Mouse (Mus musculus) B cell, adult 2 months (primary cell): Measurements from ENCODE around the gene Maats1.
"Not testable (repeated sequence)": the region's sequence is repeated elsewhere in the genome, so short reads cannot be mapped to it uniquely, and the experiment has no call there.

Source experiments
- DNase-seq, 2 experiments: peaks; one replicate each; pipeline ENCODE4 v3.0.0; 2022

The Maats1 gene

DNA sequence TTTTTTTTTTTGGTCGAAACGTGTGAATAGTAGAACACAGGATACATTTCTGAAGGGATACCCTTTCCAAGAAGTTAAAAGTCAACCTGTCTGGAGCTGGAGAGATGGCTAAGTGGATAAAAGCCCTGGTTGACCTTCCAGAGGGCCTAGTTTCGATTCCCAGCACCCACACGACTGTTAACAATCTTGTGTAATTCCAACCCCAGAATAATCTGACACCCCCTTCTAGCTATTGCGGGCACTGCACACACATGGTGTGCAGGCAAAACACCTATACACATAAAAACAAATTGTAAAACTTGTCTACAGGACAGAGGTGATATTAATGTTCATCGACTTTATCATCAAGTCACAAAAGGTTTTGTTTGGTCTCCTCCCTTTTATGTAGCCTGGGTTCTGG is 5.6 kb upstream of the Maats1 start:
- no peak for DNase-seq

DNA sequence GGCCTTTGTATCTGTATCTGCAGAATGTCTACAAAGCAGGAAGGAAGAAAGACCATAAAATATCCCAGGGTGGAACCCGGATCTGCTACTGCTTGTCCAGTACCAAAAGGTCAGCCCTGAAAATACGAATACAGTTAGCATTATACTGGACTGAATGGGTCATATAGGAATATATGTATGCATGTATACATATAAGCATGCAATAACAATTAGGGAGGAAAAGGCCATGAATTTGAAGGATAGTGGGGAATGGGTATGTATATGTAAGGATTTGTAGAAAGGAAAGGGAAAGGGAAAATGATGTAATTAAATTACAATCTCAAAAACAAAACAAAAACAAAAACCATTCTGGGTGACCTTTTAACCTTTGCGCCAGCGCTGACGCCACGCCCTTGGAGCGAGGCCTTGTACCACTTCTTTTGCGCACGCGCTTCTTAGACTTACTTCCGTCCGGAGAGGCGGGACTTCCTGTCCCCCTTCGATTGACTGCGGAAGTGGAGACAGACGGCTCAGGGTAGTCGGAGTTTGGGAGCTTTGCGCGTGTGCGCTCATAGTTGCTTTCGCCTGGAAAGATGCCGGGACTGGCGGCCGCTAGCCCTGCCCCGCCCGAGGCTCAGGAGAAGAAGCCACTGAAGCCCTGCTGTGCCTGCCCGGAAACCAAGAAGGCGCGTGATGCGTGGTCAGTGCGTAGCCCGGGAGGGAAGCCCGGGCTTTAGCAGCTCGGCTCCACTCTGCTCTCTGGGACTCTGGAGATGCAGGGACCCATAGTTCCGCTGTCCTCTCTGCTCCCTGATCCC is 4.8 kb upstream of the Maats1 start, which contains the start of the genes Cox17 and Gm21987:
TSS of gene Cox17 (plus strand) at position 463 of the 797 bp plus-strand sequence.
TSS of gene Gm21987 (plus strand) at position 512 of the 797 bp plus-strand sequence.
- DNase-seq: peak; percentile 92 to 93

DNA sequence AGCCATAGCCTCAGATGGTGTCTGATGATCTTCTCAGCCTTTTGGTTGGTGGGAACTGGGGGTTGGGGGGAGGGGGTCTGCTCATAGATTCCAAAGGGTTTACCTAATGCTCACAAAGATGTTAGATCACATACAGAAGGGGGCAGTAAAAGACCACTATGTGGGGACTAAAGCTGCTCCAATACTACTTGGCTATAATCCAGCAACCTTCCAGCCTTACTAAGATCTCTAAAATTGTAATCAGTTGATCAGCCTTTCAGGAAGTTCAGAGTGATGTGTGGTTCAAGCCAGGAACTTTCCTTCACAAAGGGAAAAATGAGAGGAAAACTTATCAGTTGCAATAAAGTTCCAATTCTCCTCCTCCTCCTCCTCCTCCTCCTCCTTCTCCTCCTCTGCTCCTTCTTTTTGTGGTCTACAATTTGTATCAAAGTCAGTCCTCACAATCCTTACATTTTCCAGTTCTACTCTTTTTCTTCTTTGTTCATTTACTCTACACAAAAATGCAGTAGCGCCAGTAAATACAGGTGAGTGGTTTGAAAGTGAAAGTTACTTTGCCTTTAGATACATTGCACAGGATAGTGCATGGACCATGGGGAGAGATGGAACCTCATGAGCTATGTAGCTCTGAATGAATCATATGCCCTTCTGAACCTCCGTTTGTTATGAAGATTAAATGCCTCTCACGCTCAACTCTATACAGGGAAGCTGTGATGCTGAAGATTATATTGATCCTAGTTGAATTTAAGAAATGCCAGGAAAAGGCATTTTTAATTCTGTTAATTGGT is 3.2 kb upstream of the Maats1 start:
- DNase-seq: peak; percentile 21 to 42

DNA sequence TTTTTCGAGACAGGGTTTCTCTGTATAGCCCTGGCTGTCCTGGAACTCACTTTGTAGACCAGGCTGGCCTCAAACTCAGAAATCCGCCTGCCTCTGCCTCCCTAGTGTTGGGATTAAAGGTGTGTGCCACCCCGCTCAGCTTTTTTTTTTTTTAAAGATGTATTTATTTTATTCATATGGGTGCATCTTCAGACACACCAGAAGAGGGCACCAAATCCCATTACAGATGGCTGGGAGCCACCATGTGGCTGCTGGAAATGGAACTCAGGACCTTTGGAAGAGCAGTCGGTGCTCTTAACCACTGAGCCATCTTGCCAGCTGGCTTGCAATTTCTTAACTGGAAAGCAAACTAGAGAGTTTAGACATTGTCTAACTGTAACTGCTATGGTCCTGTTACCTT is 3.9 kb downstream of the Maats1 start:
- not testable (repeated sequence) for DNase-seq

DNA sequence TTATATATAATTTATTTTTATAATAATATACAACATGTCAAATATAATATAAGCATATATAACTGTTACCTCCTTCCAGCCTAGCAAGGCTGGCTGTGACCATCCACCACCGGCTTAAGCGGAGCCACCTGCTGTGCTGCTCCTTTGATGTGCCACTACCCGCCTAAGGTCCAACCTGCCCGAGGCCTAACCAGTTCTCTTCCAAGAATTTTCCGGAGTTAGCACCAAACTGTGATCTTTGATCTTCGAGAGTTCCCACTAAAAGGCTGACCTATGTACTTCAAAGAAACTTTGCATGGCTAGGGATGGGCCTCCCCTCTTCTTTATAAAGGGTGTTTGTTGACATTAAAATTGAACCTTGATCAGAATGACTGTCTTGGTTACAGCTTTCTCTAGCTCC is 7.5 kb downstream of the Maats1 start:
- DNase-seq: no peak

DNA sequence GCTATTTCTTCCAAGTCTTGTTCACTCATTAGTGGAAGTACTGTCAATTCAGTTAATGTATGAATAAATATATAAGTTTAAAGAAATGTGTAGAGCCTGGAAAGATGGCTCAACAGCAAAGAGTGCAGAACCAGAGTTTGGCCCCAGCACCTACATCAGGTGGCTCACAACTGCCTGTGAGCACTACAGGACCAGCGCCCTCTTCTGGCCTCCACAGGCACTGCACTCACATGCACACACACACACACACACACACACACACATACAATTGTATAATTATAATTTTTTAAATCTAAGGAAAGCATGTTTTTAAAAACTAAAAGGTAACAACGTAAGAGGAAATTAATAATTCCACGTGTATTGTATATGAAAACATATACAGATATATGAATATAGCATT is 12.6 kb downstream of the Maats1 start:
- DNase-seq: no peak

DNA sequence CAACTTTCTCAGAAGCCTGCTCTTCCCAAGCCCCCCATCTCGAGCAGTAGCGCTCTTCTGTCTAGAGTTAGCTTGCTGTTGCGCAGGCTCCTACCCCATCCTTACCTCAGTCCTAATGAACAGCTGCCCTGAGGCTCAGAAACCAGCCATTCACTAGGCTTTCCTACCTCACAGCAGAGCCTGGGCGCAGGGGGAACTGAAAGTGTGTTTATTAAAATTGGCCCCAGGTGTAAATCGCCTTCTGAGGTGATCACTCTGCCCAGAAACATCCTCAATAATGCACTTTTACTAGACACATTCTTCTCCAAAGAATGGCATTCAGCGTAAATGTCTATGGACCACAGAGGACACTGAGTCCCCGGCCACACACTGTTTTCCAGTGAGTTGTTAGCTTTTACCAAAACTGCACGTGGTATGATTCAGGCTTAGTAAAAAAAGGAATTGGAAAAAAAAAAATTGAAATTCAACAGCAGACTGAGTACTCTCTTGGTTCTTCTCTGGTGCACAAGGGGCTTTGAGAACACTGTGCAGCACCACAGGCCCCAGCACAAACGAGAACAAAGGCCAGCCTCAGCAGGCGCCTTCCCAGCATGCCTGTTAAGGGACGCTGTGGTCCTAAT is 15.1 kb downstream of the Maats1 start:
- DNase-seq: no peak

DNA sequence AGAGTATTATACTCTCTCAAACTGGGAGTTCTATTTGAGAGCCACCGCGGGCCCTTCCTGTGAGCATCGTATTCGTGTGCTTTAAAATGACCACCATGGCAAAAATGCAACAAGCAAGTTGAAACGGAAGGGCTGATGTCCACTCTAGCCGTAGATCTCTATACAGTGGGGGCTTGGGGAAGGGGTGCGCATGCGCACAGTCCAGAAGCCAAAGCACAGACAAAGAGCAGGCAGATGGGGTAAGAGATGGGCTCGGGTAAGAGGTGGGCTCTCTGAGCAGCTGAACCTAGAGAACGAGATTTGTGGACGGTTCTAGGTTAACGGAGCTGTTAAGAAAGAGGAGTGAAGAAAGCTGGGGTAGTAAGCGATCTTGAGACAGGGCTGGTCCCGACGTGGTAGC is 17.6 kb downstream of the Maats1 start:
- no peak for DNase-seq

DNA sequence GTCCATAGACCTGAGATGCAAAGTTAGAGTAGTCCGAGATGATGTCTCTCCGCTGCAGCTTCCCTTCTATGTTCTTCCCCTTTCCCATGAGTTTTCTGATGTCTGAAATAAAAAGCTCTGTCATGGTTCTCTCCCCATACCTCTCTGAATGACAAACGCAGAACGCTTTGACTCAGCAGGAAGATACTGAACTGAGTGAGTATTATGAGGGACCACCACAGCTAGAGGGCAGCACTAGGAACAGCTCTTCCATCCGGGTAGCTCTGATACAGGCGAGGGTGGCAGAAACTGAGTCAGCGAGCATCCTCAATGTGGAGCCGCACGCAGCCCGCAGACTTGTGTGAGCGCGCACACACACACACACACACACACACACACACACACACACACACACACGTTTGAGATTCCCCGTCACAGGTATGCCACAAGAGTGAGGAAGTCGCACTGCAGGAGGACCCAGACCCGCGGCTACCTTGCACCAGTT is 20.4 kb downstream of the Maats1 start:
- DNase-seq: peak; percentile 60

DNA sequence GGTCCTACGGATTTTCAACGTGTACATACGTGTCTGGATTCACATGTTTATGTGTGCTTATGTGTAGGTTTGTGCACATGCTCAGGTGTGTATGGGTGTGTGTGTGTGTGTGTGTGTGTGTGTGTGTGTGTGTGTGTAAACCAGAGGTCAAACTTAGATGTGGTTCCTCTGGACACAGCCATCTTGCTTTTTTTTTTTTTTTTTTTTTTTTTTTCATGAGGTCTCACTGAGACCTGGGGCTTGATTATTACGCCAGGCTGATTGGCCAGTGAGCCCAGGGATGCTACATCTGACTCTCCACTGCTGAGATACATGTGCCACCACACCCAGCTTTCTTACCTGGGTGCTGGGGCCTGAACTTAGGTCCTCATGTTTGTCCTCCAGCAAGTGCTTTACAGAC is 22.9 kb downstream of the Maats1 start:
- DNase-seq: no peak

DNA sequence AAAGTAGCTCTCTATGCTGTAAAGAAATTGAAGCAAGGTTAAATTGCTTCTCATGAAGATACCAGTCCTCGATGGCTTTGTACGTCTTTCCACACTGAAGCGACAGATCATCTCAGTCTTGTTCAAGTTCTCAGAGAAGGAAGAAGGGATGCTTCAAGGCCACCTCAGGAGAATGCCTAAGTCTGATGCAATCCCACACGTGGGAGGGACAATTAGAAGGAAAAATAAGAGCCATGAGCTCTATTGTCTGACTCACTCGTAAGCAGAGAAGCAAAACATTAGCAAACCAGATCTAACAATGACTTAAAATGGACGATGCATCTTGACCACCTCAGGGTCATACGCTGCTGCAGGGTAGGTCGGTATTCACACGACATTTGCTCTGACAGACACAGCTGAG is 23.5 kb downstream of the Maats1 start:
- no peak for DNase-seq

DNA sequence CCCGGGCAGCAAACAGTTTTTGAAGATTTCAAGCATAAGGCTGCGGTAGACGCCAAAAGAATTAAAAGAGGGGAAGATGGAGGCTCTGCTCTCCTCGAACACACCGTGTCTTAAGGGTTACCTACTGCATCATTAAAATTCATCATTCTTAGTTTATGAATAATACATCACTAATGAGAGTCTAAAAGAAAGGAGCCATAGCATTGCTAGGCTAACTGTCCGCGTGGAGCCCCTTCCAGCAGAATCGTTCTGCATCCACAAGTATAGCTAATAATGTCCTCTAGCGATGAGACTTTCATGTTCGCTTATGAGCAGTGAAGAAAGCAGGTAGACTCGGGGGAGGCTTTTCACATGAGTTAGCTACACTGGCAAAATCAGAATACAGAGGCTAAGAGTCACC is 33.7 kb downstream of the Maats1 start:
- DNase-seq: no peak

DNA sequence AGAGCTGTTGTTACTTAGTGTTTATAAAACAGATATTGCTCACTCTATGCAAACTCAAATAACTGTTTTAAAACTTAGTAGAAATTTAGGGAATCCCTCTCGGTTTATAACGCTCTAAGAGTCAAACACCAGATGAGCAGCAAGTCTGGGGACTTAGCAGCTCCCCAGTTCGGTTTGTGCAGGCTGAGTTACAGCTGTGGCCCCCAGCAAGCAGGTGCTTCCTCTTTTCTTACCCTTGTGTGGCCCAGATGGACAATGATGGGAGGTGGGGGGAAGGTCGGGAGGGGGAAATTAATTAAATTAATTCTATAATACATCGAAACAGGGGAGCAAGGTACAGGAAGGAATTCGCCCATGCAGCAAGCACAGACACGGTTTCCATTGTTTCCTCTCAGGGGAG is 34.3 kb downstream of the Maats1 start:
- DNase-seq: peak in 1 of 2 experiments; percentile 6

DNA sequence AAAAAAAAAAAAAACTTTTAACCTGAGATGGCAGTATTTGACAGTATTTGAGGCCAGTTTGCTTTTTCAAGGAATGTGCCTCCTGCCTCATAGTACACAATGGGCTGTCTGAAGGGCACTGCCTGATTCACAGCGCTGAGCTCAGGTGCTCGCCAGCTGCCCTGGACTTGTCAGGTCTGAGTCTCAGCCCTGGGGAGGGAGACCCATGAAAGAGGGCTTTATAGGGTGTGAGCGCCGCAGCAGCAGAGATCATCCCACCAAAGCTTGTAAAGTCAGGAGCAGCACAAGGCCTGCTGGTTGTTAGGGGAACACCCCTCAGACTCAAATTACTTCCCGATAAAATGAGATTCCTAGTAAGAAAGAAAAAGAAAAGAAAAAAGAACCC is 34.7 kb downstream of the Maats1 start:
- DNase-seq: no peak

DNA sequence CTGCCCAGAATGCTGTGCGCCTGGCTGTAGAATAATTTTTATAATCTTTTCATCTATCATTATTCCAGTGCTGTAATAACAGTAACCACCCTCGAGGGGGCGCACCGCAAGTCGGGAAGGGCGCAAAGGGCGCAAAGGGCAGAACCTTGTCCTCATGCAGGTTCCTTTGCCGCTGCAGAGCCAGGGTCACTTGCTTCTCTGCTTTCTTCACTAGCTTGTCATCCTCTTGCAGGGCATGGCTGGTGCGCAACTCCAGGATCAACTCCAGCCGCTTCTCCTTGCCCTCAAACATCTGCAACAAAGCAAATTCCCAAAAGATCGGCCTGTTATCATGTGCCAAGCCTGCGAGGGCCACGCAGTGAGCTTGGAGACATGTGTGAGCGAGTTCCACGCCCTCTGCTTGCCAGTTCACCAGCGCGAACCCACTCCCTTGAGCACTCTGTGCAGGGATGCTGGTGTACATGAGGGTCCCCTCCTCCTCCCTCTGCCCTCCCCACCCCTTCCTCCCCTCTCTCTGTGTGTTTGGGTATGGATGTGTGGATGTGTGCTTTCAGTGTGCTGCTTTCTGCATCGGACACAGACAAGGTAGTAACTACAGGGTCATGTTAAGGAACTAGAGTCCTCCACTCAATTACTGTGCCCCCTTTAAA is 35.2 kb downstream of the Maats1 start:
- DNase-seq: peak; percentile 59 to 60

DNA sequence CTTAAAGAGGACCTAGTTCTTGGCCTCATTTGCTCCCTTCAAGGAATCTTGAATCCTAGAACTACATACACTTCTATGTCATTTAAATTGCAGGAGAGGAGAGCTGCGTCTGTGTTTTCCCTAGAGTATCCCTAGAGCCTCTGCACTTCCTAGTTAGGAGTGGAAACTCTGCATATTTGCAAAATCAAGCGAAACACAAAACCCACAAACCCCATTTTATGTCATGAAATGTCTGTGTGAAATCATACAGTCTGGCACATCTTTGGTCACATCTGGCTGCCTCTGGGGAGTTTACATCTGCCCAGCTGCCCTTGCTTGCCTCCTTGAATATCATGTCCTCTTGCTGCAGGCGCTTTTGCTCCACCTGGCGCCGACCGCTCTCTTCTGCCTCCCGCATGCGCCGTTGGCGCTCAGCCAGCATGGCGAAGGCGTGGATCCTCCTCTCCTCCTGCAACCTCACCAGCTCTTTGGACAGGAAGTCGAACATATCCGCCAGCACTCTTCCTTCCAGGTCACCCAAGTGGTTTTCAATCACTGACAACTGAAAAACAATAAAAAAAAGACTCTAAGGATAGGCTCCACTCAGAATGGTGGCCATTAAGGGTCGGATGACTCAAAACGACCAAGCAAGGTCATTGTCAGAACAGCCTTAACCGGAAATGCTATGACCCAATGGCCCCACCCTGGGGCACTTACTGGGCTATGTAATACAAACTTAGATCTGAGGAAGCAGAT is 37.3 kb downstream of the Maats1 start:
- no peak for DNase-seq

DNA sequence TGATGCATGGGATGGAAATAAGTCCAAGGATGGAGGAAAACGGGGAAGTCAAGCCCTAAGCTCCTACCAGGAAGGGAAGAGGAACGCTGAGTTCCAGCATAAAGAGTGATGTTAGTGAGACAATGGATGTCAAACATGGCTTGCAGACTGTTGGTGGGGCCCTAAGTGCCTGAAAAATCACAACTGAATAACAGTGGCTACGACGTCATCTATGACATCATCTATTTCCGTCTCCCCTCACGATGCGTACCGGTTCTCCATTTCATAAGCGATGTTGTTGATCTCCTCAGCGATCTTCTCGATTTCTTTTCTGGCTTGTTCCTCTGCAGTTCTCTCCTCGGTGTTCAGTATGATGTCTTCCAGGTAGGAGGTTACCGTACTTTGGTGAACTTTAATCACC is 39.6 kb downstream of the Maats1 start:
- no peak for DNase-seq

DNA sequence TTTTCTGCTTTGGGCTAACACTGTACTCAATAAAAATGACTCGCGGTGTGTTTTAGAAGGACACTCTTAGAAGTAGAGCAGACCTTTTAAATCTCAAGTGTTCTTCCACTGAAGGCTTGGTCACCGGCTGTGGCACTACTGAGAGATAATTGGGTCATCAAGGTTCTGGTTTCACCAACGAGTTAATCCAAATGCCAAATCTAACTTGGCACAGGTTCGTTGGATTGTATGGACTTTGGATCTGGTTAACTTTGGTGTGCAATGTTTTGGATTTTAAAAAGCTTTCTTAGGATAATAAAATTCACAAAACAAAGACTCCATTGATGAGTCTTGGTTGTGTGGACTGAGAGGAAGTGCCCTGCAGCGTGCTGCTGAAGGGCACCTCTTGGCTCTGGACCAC is 43.5 kb downstream of the Maats1 start:
- no peak for DNase-seq

DNA sequence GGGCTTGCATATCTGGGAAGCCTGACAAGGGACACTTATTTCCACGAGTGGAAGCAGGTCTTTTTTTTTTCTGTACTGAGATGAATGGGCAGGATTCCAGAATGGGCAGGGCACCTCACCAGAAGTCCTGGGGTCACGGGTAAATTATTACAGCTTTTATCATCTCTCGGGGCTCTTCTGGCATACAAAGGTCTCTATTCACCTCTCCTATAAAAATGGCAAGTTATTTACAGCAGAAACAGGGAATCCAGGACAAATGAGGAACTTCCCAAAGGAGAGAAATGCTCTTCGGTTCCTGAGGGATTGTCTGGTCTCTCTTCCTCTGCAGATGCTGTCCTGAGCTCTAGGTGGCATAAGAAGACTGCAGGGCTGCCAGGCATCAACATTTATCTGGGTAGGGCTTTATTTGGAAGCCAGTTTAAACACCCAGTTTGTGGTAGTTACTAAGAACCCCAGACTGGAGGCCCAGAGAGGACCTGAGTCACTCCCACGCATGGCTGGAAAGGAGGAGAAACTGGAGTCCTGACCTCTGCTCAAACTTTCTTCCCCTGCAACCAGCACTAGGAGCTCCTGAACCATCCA is 46.5 kb downstream of the Maats1 start:
- no peak for DNase-seq

DNA sequence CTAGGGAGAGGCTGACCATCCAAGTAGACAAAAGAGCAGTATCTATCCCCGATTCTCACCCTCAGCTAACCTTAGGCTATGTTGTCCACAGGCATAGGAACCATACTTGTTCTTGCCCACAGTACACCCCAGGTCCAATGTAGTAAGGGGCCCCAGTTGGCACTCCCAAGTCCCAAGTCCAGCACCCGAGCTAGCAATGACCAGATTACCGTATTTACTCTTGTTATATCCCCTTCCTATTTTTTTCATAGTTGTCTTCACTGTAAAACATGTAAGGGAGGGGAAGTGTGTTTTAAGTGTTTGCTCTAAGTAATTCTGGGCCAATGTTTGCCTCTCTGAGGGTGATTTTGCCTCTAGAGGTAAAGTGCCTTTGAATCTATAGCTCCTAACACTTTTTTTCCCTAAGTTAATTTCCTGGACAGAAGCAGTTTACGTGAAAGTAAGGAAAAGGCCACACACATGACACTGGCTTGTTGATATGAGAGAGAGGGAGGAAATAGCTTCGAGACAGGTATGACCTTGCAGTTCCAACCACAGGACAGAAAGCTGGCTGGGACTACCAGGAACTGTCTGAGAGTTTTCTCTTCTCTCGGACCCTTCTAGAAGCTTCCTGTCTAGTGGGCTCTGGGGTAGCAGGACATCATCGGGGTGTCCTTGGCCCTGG is 47.1 kb downstream of the Maats1 start, which contains the start of gene Nr1i2:
TSS of gene Nr1i2 (minus strand) at position 140 of the 664 bp plus-strand sequence.
- DNase-seq: no peak

DNA sequence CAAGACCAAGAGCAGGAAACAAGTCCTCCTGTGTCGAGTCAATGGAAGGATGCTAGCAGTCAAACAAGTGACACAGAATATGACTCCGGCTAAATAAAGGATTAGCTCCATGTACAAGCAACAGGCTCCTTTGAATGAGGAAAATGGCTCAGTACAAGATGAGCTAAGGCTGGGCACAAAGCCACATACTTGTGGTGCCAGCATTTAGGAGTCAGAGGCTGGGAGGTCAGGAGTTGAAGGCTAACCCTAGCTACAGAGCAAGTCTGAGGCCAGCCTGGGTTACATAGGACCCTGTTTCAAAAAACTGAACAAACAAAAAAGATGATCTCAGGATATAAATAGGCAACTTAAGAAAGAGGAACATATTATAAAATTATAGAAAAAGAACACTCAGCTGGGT is 51.8 kb downstream of the Maats1 start:
- DNase-seq: no peak
